Mouse (Mus musculus) myocyte (in vitro differentiated cells): Measurements from ENCODE around the gene Ccer1. TPM values are rescaled to one million over a fixed set of nuclear protein-coding genes. Genes with fewer than 3 reads are reported as not detected.

Experiments
- H3K27me3 ChIP-seq: one replicate; pipeline ENCODE4 v1.6.1; 2011; ENCODE audit not compliant: control insufficient read depth, insufficient read depth, insufficient read length
- H3K36me3 ChIP-seq: one replicate; pipeline ENCODE4 v1.6.1; 2011; ENCODE audit not compliant: control insufficient read depth, insufficient read depth
- H3K4me2 ChIP-seq: one replicate; pipeline ENCODE4 v1.6.1; 2011; ENCODE audit warnings: low read depth, control low read depth
- H3K4me3 ChIP-seq: one replicate; pipeline ENCODE4 v1.5.1; 2011; ENCODE audit warnings: mild to moderate bottlenecking, control low read depth, moderate library complexity
- H3K79me2 ChIP-seq: one replicate; pipeline ENCODE4 v1.6.1; 2011; ENCODE audit not compliant: control insufficient read depth, insufficient read depth
- H3ac ChIP-seq: one replicate; pipeline ENCODE4 v1.6.1; 2011; ENCODE audit not compliant: control insufficient read depth, insufficient read length
- CEBPB ChIP-seq: IDR thresholded peaks from 2 replicates; pipeline ENCODE4 v1.6.1; 2011; ENCODE audit warnings: mild to moderate bottlenecking, moderate library complexity; ENCODE audit not compliant: poor library complexity, insufficient read depth, severe bottlenecking
- E2F4 ChIP-seq: IDR thresholded peaks from one replicate; pipeline ENCODE4 v1.6.1; 2011; ENCODE audit warnings: mild to moderate bottlenecking, control low read depth, moderate library complexity; ENCODE audit not compliant: insufficient read depth
- MAX ChIP-seq: IDR thresholded peaks from one replicate; pipeline ENCODE4 v1.6.1; 2011; ENCODE audit warnings: low read depth, mild to moderate bottlenecking, control low read depth
- MYOD1 ChIP-seq, 3 experiments: IDR thresholded peaks; one replicate each; pipeline ENCODE4 v1.6.1; 2011; ENCODE audit warnings: control low read depth in 2 of 3, low read depth in 2 of 3, mild to moderate bottlenecking in 2 of 3, moderate library complexity in 1 of 3; ENCODE audit not compliant: insufficient read length in 2 of 3, control insufficient read depth in 1 of 3
- MYOG ChIP-seq, 3 experiments: IDR thresholded peaks; one replicate each; pipeline ENCODE4 v1.6.1; 2011; ENCODE audit warnings: control low read depth in 2 of 3, low read depth in 2 of 3, mild to moderate bottlenecking in 2 of 3; ENCODE audit not compliant: insufficient read length in 2 of 3, control insufficient read depth in 1 of 3, insufficient read depth in 1 of 3
- POLR2A ChIP-seq: IDR thresholded peaks from one replicate; pipeline ENCODE4 v1.6.1; 2011; ENCODE audit warnings: low read depth, mild to moderate bottlenecking, control low read depth, moderate library complexity; ENCODE audit not compliant: insufficient read length
- POLR2AphosphoS2 ChIP-seq: IDR thresholded peaks from one replicate; pipeline ENCODE4 v1.6.1; 2011; ENCODE audit warnings: low read depth, control low read depth; ENCODE audit not compliant: insufficient read length
- REST ChIP-seq: IDR thresholded peaks from one replicate; pipeline ENCODE4 v1.6.1; 2011; ENCODE audit warnings: mild to moderate bottlenecking, control low read depth, moderate library complexity; ENCODE audit not compliant: insufficient read depth, insufficient read length
- SRF ChIP-seq: IDR thresholded peaks from one replicate; pipeline ENCODE4 v1.6.1; 2011; ENCODE audit warnings: low read depth; ENCODE audit not compliant: control insufficient read depth, insufficient read length
- TCF12 ChIP-seq: IDR thresholded peaks from one replicate; pipeline ENCODE4 v1.6.1; 2011; ENCODE audit warnings: mild to moderate bottlenecking, control low read depth; ENCODE audit not compliant: poor library complexity, insufficient read depth, severe bottlenecking
- TCF3 ChIP-seq: IDR thresholded peaks from one replicate; pipeline ENCODE4 v1.6.1; 2011; ENCODE audit warnings: low read depth, control low read depth; ENCODE audit not compliant: insufficient read length
- USF1 ChIP-seq: IDR thresholded peaks from one replicate; pipeline ENCODE4 v1.6.1; 2011; ENCODE audit warnings: low read depth, mild to moderate bottlenecking, control low read depth, moderate library complexity
- polyA plus RNA-seq: library from polyadenylated mRNA; unstranded; fragments of >200 nt; fragmentation: generic; extraction: Trizol; gene quantifications from one replicate; pipeline ENCODE4 v1.2.1, GENCODE M21; 2012; ENCODE audit warnings: missing spikeins

Gene Ccer1
- polyA plus RNA-seq, 1 experiment, result not detected

DNA sequence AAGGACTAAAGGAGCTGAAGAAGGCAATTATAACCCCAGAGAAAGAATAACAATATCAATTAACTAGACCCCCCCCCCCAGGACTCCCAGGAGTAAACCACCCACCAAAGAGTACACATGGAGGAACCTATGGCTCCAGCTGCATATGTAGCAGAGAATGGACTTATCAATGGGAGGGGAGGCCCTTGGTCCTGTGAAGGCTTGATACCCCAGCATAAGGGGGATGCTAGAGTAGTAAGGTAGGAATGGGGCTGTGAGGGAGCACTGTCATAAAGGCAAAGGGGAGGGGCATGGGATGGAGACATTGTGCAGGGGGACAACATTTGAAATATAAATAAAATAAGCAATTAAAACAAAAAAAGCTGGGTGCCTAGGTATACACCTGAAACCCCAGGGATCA lies 9.5 kb downstream of the Ccer1 start:
- H3ac ChIP-seq, result no peak overlapping the region
- H3K27me3 ChIP-seq, result no peaks in the 10 kb centered on the region
- no peaks in the 10 kb centered on the region for H3K79me2 ChIP-seq
- TF ChIP-seq E2F4, result no peak
- no peak for TF ChIP-seq POLR2A
- no peak for TF ChIP-seq REST
- no peak for TF ChIP-seq MYOD1 (IDR thresholded peaks at IDR 0.05; ENCODE audit: control insufficient read depth in 1 of 3, insufficient read length in 2 of 3, low read depth in 2 of 3)
- TF ChIP-seq SRF, result no peak
- TF ChIP-seq MYOG (IDR thresholded peaks at IDR 0.05; ENCODE audit: control insufficient read depth in 1 of 3, insufficient read depth in 1 of 3, insufficient read length in 2 of 3, low read depth in 2 of 3), result no peak
- TF ChIP-seq POLR2AphosphoS2, result no peak
- TF ChIP-seq CEBPB, result no peak
- no peak for TF ChIP-seq MAX
- TF ChIP-seq USF1, result no peak
- TF ChIP-seq TCF12, result no peak
- TF ChIP-seq TCF3, result no peak
- H3K36me3 ChIP-seq, result no peaks in the 10 kb centered on the region
- no peak overlapping the region for H3K4me2 ChIP-seq
- H3K4me3 ChIP-seq, result no peak overlapping the region

DNA sequence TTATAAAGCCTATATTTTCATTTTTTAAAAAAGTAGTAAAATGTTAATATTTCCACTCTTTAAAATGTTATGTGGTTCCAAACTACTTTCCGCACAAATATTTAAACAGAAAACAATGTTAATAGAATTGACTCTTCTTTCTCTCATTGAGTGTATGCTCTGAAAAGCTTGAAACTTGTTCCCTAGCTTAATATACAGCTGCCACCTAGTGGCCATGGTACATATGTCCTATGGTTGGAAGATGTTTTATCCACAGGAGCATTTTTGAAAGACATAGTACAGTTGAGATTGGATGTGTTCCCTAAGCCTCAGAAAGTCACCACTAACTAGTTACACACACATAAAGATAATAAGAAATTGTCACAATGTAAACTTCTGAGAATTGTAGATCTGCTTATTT lies 11.7 kb downstream of the Ccer1 start:
- no peaks in the 10 kb centered on the region for H3K79me2 ChIP-seq
- no peak overlapping the region for H3K4me2 ChIP-seq
- no peaks in the 10 kb centered on the region for H3K36me3 ChIP-seq
- H3K27me3 ChIP-seq, result no peaks in the 10 kb centered on the region
- no peak overlapping the region for H3ac ChIP-seq
- TF ChIP-seq POLR2AphosphoS2 (no peak), TCF3 (no peak), USF1 (no peak), MYOG (IDR thresholded peaks at IDR 0.05; ENCODE audit: control insufficient read depth in 1 of 3, insufficient read depth in 1 of 3, insufficient read length in 2 of 3, low read depth in 2 of 3) (no peak), MAX (no peak), REST (no peak)
- H3K4me3 ChIP-seq, result no peak overlapping the region

GRCm38 (mm10) chr10:97712687-97713086 lies 19.8 kb downstream of the Ccer1 start:
- no peak overlapping the region for H3ac ChIP-seq
- no peaks in the 10 kb centered on the region for H3K36me3 ChIP-seq

DNA sequence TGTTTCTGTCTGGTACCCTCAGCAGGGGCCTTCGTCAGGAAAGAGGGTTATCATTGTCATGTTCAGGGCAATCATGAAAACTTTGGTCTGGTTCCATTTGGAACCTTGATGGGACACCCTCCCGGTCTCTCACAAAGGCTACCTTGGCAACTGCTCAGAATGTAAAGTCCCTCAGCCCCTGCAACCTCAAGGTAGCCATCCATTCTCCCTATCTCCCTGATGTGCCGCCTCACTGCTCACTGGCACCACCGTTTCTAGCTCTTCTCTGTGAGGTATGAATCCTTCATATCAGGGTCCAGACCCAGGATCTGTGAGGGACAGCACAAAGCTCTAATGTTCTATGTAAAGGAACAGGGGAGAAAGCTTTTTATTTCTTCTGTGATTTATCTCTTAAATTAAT lies 21.7 kb downstream of the Ccer1 start:
- no peaks in the 10 kb centered on the region for H3K27me3 ChIP-seq
- H3ac ChIP-seq, result no peak overlapping the region
- TF ChIP-seq TCF12, result no peak
- no peak for TF ChIP-seq USF1
- no peak for TF ChIP-seq MYOD1 (IDR thresholded peaks at IDR 0.05; ENCODE audit: control insufficient read depth in 1 of 3, insufficient read length in 2 of 3, low read depth in 2 of 3)
- no peak for TF ChIP-seq POLR2A
- no peak for TF ChIP-seq REST
- no peak for TF ChIP-seq CEBPB
- no peak for TF ChIP-seq E2F4
- TF ChIP-seq MAX, result no peak
- no peak for TF ChIP-seq TCF3
- no peak for TF ChIP-seq POLR2AphosphoS2
- TF ChIP-seq SRF, result no peak
- no peak for TF ChIP-seq MYOG (IDR thresholded peaks at IDR 0.05; ENCODE audit: control insufficient read depth in 1 of 3, insufficient read depth in 1 of 3, insufficient read length in 2 of 3, low read depth in 2 of 3)
- no peaks in the 10 kb centered on the region for H3K79me2 ChIP-seq
- no peak overlapping the region for H3K4me3 ChIP-seq
- H3K4me2 ChIP-seq, result no peak overlapping the region
- H3K36me3 ChIP-seq, result no peaks in the 10 kb centered on the region

More at GRCm38 (mm10) chr10:97712687-97713086, 19.8 kb downstream of the Ccer1 start:
- no peak for TF ChIP-seq POLR2A
- no peak for TF ChIP-seq CEBPB
- TF ChIP-seq MYOG (IDR thresholded peaks at IDR 0.05; ENCODE audit: control insufficient read depth in 1 of 3, insufficient read depth in 1 of 3, insufficient read length in 2 of 3, low read depth in 2 of 3), result no peak
- no peak for TF ChIP-seq SRF
- no peak for TF ChIP-seq TCF3
- no peak for TF ChIP-seq REST
- TF ChIP-seq E2F4, result no peak
- TF ChIP-seq POLR2AphosphoS2, result no peak
- no peak for TF ChIP-seq USF1
- TF ChIP-seq MAX, result no peak
- no peak for TF ChIP-seq MYOD1 (IDR thresholded peaks at IDR 0.05; ENCODE audit: control insufficient read depth in 1 of 3, insufficient read length in 2 of 3, low read depth in 2 of 3)
- Histone ChIP-seq H3K79me2 (no peaks in the 10 kb centered on the region), H3K4me2 (no peak overlapping the region), H3K4me3 (no peak overlapping the region), H3K27me3 (no peaks in the 10 kb centered on the region)

GRCm38 (mm10) chr10:97715289-97715906 lies 22.5 kb downstream of the Ccer1 start:
- no peaks in the 10 kb centered on the region for H3K79me2 ChIP-seq
- H3K27me3 ChIP-seq, result no peaks in the 10 kb centered on the region
- no peak overlapping the region for H3K4me2 ChIP-seq
- H3ac ChIP-seq, result no peak overlapping the region
- TF ChIP-seq E2F4 (no peak), USF1 (no peak), MYOD1 (IDR thresholded peaks at IDR 0.05; ENCODE audit: control insufficient read depth in 1 of 3, insufficient read length in 2 of 3, low read depth in 2 of 3) (no peak), REST (no peak), MAX (no peak), POLR2A (no peak), SRF (no peak), MYOG (IDR thresholded peaks at IDR 0.05; ENCODE audit: control insufficient read depth in 1 of 3, insufficient read depth in 1 of 3, insufficient read length in 2 of 3, low read depth in 2 of 3) (no peak), CEBPB (no peak), POLR2AphosphoS2 (no peak), TCF12 (no peak)
- no peak overlapping the region for H3K4me3 ChIP-seq
- H3K36me3 ChIP-seq, result no peaks in the 10 kb centered on the region
